In the genomic region with DNA sequence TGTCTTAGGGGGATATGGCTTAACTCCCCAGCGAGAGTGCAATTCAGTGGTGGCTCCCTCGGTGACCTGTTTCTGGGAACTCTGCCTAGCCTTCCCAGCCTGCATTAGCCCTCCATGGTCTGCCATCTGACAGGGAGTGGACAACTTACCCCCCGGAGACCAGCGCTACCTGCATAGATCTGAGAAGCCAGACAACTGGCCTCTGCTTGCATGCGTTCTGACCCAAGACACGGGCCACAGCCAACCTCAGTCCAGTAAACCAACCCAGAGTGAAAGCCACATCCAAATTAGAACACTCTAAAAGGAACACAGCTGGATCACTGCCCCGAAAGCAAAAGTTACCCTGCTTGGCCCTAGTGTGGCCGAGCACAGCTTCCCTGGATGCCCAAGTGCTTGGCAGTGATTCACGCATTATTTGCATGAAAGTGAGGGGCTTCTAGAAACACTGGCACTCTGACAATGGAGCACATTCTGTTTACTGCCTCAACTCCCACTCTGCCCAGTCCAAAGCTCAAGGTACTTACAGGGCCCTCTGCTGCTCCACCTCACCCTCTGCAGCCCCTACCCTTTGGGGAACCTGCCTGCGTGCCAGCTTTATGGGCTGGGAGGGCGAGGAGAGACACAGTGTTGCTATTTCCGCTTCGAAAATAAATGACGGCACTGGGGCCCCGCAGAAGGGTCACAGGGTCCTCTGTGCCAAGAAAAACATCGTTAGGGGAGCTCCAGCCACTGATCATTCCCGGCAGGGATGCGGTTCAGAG, we compare ENCODE assay signal across 9 mouse cellular contexts.
A peak's percentile ranks its signal among the peaks of the same experiment; 100 is the strongest.
DNase-seq lines count a peak whose midpoint lies in the region; ATAC-seq and TF ChIP-seq lines count a peak whose summit lies in the region.
"Had no signal": no experiment of that assay in that cellular context is flagged by ENCODE, and none has a peak within 500 bp of the region (broad histone marks: within the 10 kb centered on the region; RNA-seq: fewer than 3 reads in every experiment).

No protein-coding gene starts in this region.

- TF ChIP-seq CTCF in brain, embryonic 14.5 days (IDR thresholded peaks at IDR 0.05; ENCODE audit: borderline replicate concordance, extremely low read depth, insufficient read depth, insufficient read length) = no peak

- 32% methylated on average over 18 of the region's 18 CpGs for WGBS in heart, embryonic 16.5 days

- TF ChIP-seq POLR2A in brain, embryonic 14.5 days (IDR thresholded peaks at IDR 0.05; ENCODE audit: borderline replicate concordance, extremely low read depth, insufficient read depth, insufficient read length, poor library complexity, severe bottlenecking) = no peak

- H3K9ac ChIP-seq in heart, embryonic 16.5 days (ENCODE audit: low read length) = peak overlapping the region; percentile 41

- H3K4me3 ChIP-seq in heart, embryonic 16.5 days (ENCODE audit: low read length) = 0 out of 2 replicates have a peak overlapping the region, but pooled peaks have one; percentile 3

- H3K27me3 ChIP-seq in heart, embryonic 16.5 days (ENCODE audit: control insufficient read depth, insufficient read depth, low read length) = no peaks in the 10 kb centered on the region

- ATAC-seq in cerebellum, adult (ENCODE audit: insufficient number of reproducible peaks, low FRiP score, low TSS enrichment) = no peak
- ATAC-seq in heart, embryonic 16.5 days (replicated peaks; ENCODE audit: extremely low read depth, insufficient read depth, low FRiP score) = peak; percentile 76

- H3K36me3 ChIP-seq in heart, embryonic 16.5 days (ENCODE audit: control insufficient read depth, insufficient read depth) = no peaks in the 10 kb centered on the region

- peak; percentile 60 to 65 for DNase-seq in cerebellum, postnatal 10 days
- DNase-seq in brain, embryonic 14.5 days (ENCODE audit: low read depth) = peak; percentile 80
- peak; percentile 71 to 79 for DNase-seq in kidney, postnatal 4 days
- DNase-seq in T-cell, adult 2 months (ENCODE audit: low spot score) = no peak
- DNase-seq in left cerebral cortex, adult 8-10 months (ENCODE audit: low spot score in 2 of 2) = no peak
- no peak for DNase-seq in thymus, postnatal 4 days

- peaks cover 62% of the 10 kb centered on the region for H3K4me1 ChIP-seq in heart, embryonic 16.5 days (ENCODE audit: control insufficient read depth, insufficient read depth, low read length)

- H3K27ac ChIP-seq in heart, embryonic 16.5 days (ENCODE audit: low read length) = peak overlapping the region; percentile 83
- H3K27ac ChIP-seq: macrophage had no signal

- peak overlapping the region; percentile 33 for H3K4me2 ChIP-seq in heart, embryonic 16.5 days (ENCODE audit: low read depth, low read length)

- 0 out of 2 replicates have a peak, but pooled peaks cover 3% of the 10 kb centered on the region for H3K9me3 ChIP-seq in heart, embryonic 16.5 days (replicated peaks; ENCODE audit: control insufficient read depth, low read length)

Comparison
In these comparisons a context has a peak if more than half of its experiments do, and no peak if none do; other contexts are left out.
1. DNase-seq: peak in cerebellum, postnatal 10 days (2 of 2), brain, embryonic 14.5 days (single experiment) and kidney, postnatal 4 days (2 of 2); none in T-cell, adult 2 months (single experiment), left cerebral cortex, adult 8-10 months (0 of 2) and thymus, postnatal 4 days (single experiment).